In the genomic region with DNA sequence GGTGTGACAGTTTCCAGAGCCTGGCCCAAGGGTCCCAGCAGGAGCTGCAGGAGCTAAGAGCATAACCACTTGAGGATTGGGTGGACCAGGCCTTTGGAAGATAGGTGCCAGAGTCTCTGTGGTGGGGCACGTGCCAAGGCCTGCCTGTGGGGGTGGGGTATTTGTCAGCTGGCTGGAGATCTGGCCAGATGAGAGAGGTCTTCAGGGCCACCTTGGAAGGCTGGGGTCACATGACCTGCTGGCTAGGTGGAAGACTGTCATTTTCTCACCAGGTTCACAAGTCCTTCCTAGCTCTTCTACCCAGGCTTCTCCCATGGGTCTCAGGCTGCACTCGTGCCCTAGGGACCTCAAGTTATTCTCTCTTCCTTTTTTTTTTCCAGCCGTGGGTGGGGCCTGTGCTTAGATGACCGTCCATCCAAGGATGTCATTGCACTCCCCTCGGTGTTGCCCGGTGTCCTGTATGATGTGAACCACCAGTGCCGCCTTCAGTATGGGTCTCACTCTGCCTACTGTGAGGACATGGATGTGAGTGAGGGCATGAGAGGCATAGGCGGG, we compare ENCODE assay signal across 23 mouse cellular contexts. TPM values are rescaled to one million over a fixed set of nuclear protein-coding genes. Genes with fewer than 3 reads are reported as not detected.
"Had no signal": no experiment of that assay in that cellular context is flagged by ENCODE, and none has a peak within 500 bp of the region (broad histone marks: within the 10 kb centered on the region; RNA-seq: fewer than 3 reads in every experiment).

No protein-coding gene starts in this region.

- H3K4me1 ChIP-seq: hindbrain, embryonic 10.5 days; hindbrain, embryonic 12.5 days; limb, embryonic 13.5 days; liver, embryonic 12.5 days had no signal

- H3K27ac ChIP-seq: hindbrain, embryonic 10.5 days; hindbrain, embryonic 12.5 days; hindbrain, embryonic 14.5 days; intestine, embryonic 15.5 days; layer of hippocampus, adult 2 months; left cerebral cortex, adult 2 months; limb, embryonic 13.5 days; limb, embryonic 15.5 days; liver, embryonic 12.5 days; liver, embryonic 14.5 days had no signal

- H3K36me3 ChIP-seq: intestine, embryonic 15.5 days; liver, embryonic 12.5 days had no signal

- H3K4me3 ChIP-seq: heart, embryonic 12.5 days; hindbrain, embryonic 10.5 days; hindbrain, embryonic 12.5 days; intestine, embryonic 15.5 days; layer of hippocampus, adult 2 months; left cerebral cortex, adult 2 months; limb, embryonic 13.5 days; limb, embryonic 15.5 days; liver, embryonic 12.5 days had no signal

- ATAC-seq: hindbrain, embryonic 16.5 days; inflammation-experienced regulatory T-cells, adult 6 months; intestine, embryonic 15.5 days; intestine, postnatal 0 days; liver, embryonic 12.5 days had no signal

- H3K9me3 ChIP-seq: heart, embryonic 12.5 days; hindbrain, embryonic 10.5 days; hindbrain, embryonic 12.5 days; intestine, embryonic 15.5 days; limb, embryonic 13.5 days; limb, embryonic 15.5 days; liver, embryonic 12.5 days had no signal

- H3K4me2 ChIP-seq: heart, embryonic 12.5 days; hindbrain, embryonic 12.5 days; hindbrain, embryonic 14.5 days; intestine, embryonic 15.5 days; limb, embryonic 13.5 days; limb, embryonic 15.5 days; liver, embryonic 12.5 days had no signal

- H3K27me3 ChIP-seq: heart, embryonic 12.5 days; hindbrain, embryonic 12.5 days; intestine, embryonic 15.5 days; limb, embryonic 13.5 days; limb, embryonic 15.5 days; liver, embryonic 12.5 days had no signal

- DNase-seq: gastrocnemius, postnatal 14 days; gastrocnemius, postnatal 36 days; heart, postnatal 10 days; heart, postnatal 4 days; kidney, adult 2 months; kidney, adult 9 months; kidney, postnatal 10 days; kidney, postnatal 25 days; kidney, postnatal 4 days had no signal

- H3K9ac ChIP-seq: heart, embryonic 12.5 days; hindbrain, embryonic 12.5 days; hindbrain, embryonic 14.5 days; intestine, embryonic 15.5 days; limb, embryonic 13.5 days; limb, embryonic 15.5 days; liver, embryonic 12.5 days; liver, embryonic 14.5 days had no signal

RNA-seq across cellular contexts. Expression of a gene that starts 22.6 kb away (rescaled TPM):
- polyA plus RNA-seq: inflammation-experienced regulatory T-cells, adult 6 months had no signal
